Mouse (Mus musculus) CH12.LX (cell line): ENCODE measurements around the gene Gm21970. TPM values are rescaled to one million over a fixed set of nuclear protein-coding genes. Genes with fewer than 3 reads are reported as not detected.

Experiments
- DNase-seq: peaks from one replicate; pipeline ENCODE4 v3.0.0-alpha.2; 2013; ENCODE audit errors: extremely low read depth
- H3K27ac ChIP-seq: 2 replicates; pipeline ENCODE4 v1.5.1; 2012; ENCODE audit warnings: low read depth, mild to moderate bottlenecking, control low read depth, moderate library complexity; ENCODE audit not compliant: insufficient read depth
- H3K27me3 ChIP-seq: replicated peaks from 2 replicates; pipeline ENCODE3; 2012; ENCODE audit warnings: inconsistent platforms
- H3K36me3 ChIP-seq, 2 experiments: replicated peaks in 1 of 2; 2 replicates each; pipeline versions ENCODE3 to v1.6.1; 2012; ENCODE audit warnings: inconsistent platforms in 1 of 2, low read length in 1 of 2, mild to moderate bottlenecking in 1 of 2, mixed read lengths in 1 of 2, moderate library complexity in 1 of 2; ENCODE audit not compliant: control insufficient read depth in 1 of 2, insufficient read depth in 1 of 2
- H3K4me1 ChIP-seq, 2 experiments: 2 replicates each; pipeline ENCODE4 v1.6.1; 2012; ENCODE audit warnings: inconsistent platforms in 1 of 2, moderate library complexity in 1 of 2; ENCODE audit not compliant: insufficient read depth in 2 of 2, control insufficient read depth in 1 of 2
- H3K4me2 ChIP-seq: 2 replicates; pipeline ENCODE4 v1.6.1; 2012; ENCODE audit warnings: low read depth, mild to moderate bottlenecking, control low read depth; ENCODE audit not compliant: poor library complexity, insufficient read depth, severe bottlenecking
- H3K4me3 ChIP-seq, 3 experiments: fragments of 150-350 bp in 1 of 3; sonication (generic) in 1 of 3; replicated peaks in 1 of 3; 2 replicates each; pipeline versions ENCODE3 to v1.5.1; 2011 to 2012; ENCODE audit warnings: low read depth in 2 of 3, low read length in 2 of 3, mild to moderate bottlenecking in 2 of 3, moderate library complexity in 2 of 3, control low read depth in 1 of 3, improper control_type of control experiment in 1 of 3, inconsistent platforms in 1 of 3, mixed read lengths in 1 of 3; ENCODE audit not compliant: poor library complexity in 1 of 3
- H3K79me2 ChIP-seq: replicated peaks from 2 replicates; pipeline ENCODE4 v1.6.1; 2012; ENCODE audit warnings: mild to moderate bottlenecking, moderate library complexity; ENCODE audit not compliant: control insufficient read depth, poor library complexity, insufficient read depth, severe bottlenecking; ENCODE audit errors: extremely low read depth
- H3K9ac ChIP-seq: 2 replicates; pipeline ENCODE4 v1.6.1; 2012; ENCODE audit warnings: low read depth, mild to moderate bottlenecking, control low read depth, moderate library complexity; ENCODE audit not compliant: insufficient read depth
- H3K9me3 ChIP-seq: replicated peaks from 2 replicates; pipeline ENCODE3; 2012; ENCODE audit warnings: low read length, inconsistent platforms, mixed read lengths
- BHLHE40 ChIP-seq: IDR thresholded peaks from 2 replicates; pipeline ENCODE4 v1.6.1; 2011; ENCODE audit warnings: mild to moderate bottlenecking, low read depth, low read length, improper control_type of control experiment
- CHD1 ChIP-seq: IDR thresholded peaks from 2 replicates; pipeline ENCODE4 v1.6.1; 2012; ENCODE audit warnings: low read depth, low read length, improper control_type of control experiment, inconsistent platforms
- CTCF ChIP-seq, 2 experiments: IDR thresholded peaks in 1 of 2; conservative IDR thresholded peaks in 1 of 2; 2 replicates each; pipeline ENCODE4 v1.5.1; 2011 to 2012; ENCODE audit warnings: low read depth in 2 of 2, low read length in 2 of 2, improper control_type of control experiment in 1 of 2, inconsistent platforms in 1 of 2, mild to moderate bottlenecking in 1 of 2, moderate library complexity in 1 of 2
- EP300 ChIP-seq: IDR thresholded peaks from 2 replicates; pipeline ENCODE4 v1.6.1; 2011; ENCODE audit warnings: low read length, improper control_type of control experiment
- ETS1 ChIP-seq: conservative IDR thresholded peaks from 2 replicates; pipeline ENCODE4 v1.6.1; 2012; ENCODE audit warnings: low read depth, mild to moderate bottlenecking, inconsistent platforms, low read length, improper control_type of control experiment, moderate library complexity
- IRF4 ChIP-seq: IDR thresholded peaks from 2 replicates; pipeline ENCODE4 v1.6.1; 2014; ENCODE audit warnings: low read depth, mild to moderate bottlenecking, inconsistent platforms, low read length, improper control_type of control experiment
- JUND ChIP-seq: conservative IDR thresholded peaks from 2 replicates; pipeline ENCODE4 v1.6.1; 2011; ENCODE audit warnings: low read depth, low read length, improper control_type of control experiment
- MAFK ChIP-seq: IDR thresholded peaks from 2 replicates; pipeline ENCODE4 v1.6.1; 2011; ENCODE audit warnings: low read length, improper control_type of control experiment; ENCODE audit not compliant: insufficient replicate concordance
- MAX ChIP-seq: IDR thresholded peaks from 2 replicates; pipeline ENCODE4 v1.6.1; 2011; ENCODE audit warnings: low read length, improper control_type of control experiment
- MEF2A ChIP-seq: IDR thresholded peaks from 2 replicates; pipeline ENCODE4 v1.6.1; 2014; ENCODE audit warnings: low read depth, mild to moderate bottlenecking, inconsistent platforms, low read length, improper control_type of control experiment, borderline replicate concordance
- MYC ChIP-seq: IDR thresholded peaks from 2 replicates; pipeline ENCODE4 v1.6.1; 2011; ENCODE audit warnings: low read depth, mild to moderate bottlenecking, improper control_type of control experiment, low read length
- NELFE ChIP-seq: IDR thresholded peaks from 2 replicates; pipeline ENCODE4 v1.6.1; 2011; ENCODE audit warnings: low read depth, low read length, improper control_type of control experiment
- PAX5 ChIP-seq: IDR thresholded peaks from 2 replicates; pipeline ENCODE4 v1.6.1; 2012; ENCODE audit warnings: low read length, inconsistent platforms, mixed read lengths
- SIN3A ChIP-seq: IDR thresholded peaks from 2 replicates; pipeline ENCODE4 v1.6.1; 2012; ENCODE audit warnings: low read length, improper control_type of control experiment, inconsistent platforms
- SMC3 ChIP-seq: IDR thresholded peaks from 2 replicates; pipeline ENCODE4 v1.6.1; 2011; ENCODE audit warnings: low read depth, low read length, improper control_type of control experiment
- TBP ChIP-seq: conservative IDR thresholded peaks from 2 replicates; pipeline ENCODE4 v1.6.1; 2011; ENCODE audit warnings: low read depth, low read length, improper control_type of control experiment
- ZKSCAN1 ChIP-seq: IDR thresholded peaks from 2 replicates; pipeline ENCODE4 v1.6.1; 2012; ENCODE audit warnings: low read depth, inconsistent platforms, low read length, improper control_type of control experiment, borderline replicate concordance
- ZMIZ1 ChIP-seq: IDR thresholded peaks from 2 replicates; pipeline ENCODE4 v1.6.1; 2012; ENCODE audit warnings: low read depth, mild to moderate bottlenecking, inconsistent platforms, low read length, improper control_type of control experiment
- ZNF384 ChIP-seq: IDR thresholded peaks from 2 replicates; pipeline ENCODE4 v1.6.1; 2012; ENCODE audit warnings: low read depth, low read length, improper control_type of control experiment, inconsistent platforms
- dilution Hi-C: fragments of 300-500 bp; cut with MboI; formaldehyde crosslinking; loops from 2 replicates; pipeline ENCODE4 v1.14.3; 2020; ENCODE audit warnings: low sequenced_read_pairs; ENCODE audit not compliant: extremely low pct_unique_long_range_greater_than_20kb, extremely low pct_ligation_motif_present
- in situ Hi-C: fragments of 300-500 bp; cut with MboI; formaldehyde crosslinking; loops from 3 replicates; pipeline ENCODE4 v1.14.3; 2019; ENCODE audit warnings: low sequenced_read_pairs, low pct_ligation_motif_present, low pct_unique_long_range_greater_than_20kb, mixed read lengths
- polyA plus RNA-seq: library from polyadenylated mRNA; unstranded; fragments of >175 nt; gene quantifications from 2 replicates; pipeline ENCODE4 v1.2.1, GENCODE M21; 2012; ENCODE audit warnings: low read depth; ENCODE audit not compliant: insufficient read length
- total RNA-seq, 2 experiments: library from RNA; depleted of rRNA; stranded (reverse); fragments of 300-350 nt in 1 of 2; fragments of >200 nt in 1 of 2; gene quantifications; 2 replicates each; pipeline ENCODE4 v1.2.3; 2012 to 2014

The Gm21970 gene
- total and polyA plus RNA-seq, 3 experiments, result not detected

- TF ChIP-seq ZMIZ1 (no peak), ZNF384 (no peak), MEF2A (peak; percentile 81), IRF4 (peak; percentile 87), CTCF (conservative IDR thresholded peaks at IDR 0.05 in 1 of 2, IDR thresholded peaks at IDR 0.05 in 1 of 2; ENCODE audit: low read depth in 2 of 2, low read length in 2 of 2) (no peak), MAX (peak; percentile 73), SIN3A (peak; percentile 52; the same call in 1 of the 2 replicates), PAX5 (no peak), JUND (0 out of 2 replicates have a peak, but pooled peaks have one; percentile 45), MYC (peak; percentile 26; the same call in 1 of the 2 replicates), BHLHE40 (peak; percentile 81), SMC3 (peak; percentile 9; the same call in 1 of the 2 replicates), TBP (peak; percentile 77), NELFE (0 out of 2 replicates have a peak, but pooled peaks have one; percentile 42), EP300 (peak; percentile 72), ETS1 (peak; percentile 68)
Measured at GRCm38 (mm10) chr16:91355160-91355559, 36.4 kb upstream of the Gm21970 start (continued).

DNA sequence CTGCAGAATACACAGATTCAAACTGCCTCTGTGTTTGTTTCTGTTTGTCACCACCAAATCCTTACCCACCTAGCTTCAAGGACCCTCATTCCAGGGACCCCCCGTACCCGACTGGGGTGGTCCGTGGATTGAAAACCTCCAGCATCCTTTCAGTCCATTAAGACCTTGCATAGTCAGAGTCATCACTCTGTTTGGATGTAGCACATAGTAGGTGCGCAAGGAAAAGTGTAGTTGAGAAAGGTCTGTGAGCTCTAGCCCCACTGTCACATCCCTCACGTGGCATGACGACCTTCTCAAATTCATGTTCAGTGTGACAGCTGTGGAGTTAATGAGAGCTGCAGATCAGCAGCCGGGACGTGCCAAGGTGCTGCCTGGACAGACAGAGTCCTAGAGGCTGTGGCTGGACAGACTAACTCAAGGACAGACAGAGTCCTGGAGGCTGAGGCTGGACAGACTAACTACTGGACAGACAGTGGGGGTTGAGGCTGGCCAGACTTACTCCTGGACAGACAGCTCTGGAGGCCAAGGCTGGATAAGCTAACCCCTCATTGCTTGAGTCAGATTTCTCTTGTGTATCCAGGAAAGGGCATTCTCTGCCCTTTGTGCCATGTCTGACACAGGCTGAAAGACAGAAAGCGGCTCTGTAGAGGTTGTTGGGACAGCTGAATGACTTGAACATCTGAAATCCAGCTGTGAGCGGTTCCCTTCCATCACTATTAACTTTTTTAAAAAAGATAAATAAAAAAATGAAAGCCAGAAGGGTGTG, 34.6 kb upstream of the Gm21970 start:
- TF ChIP-seq CTCF (conservative IDR thresholded peaks at IDR 0.05 in 1 of 2, IDR thresholded peaks at IDR 0.05 in 1 of 2; ENCODE audit: low read depth in 2 of 2, low read length in 2 of 2) (no peak), MAFK (no peak), JUND (no peak), CHD1 (no peak), ETS1 (no peak), TBP (no peak), BHLHE40 (no peak), ZKSCAN1 (peak; percentile 72)
- no peaks in the 10 kb centered on the region for H3K36me3 ChIP-seq
- in situ Hi-C loops, result loop anchor here (25.0 kb wide), 2 partner anchors 555 to 930 kb away; partner anchors contain the start of gene Kcne2
- dilution Hi-C loops, result no loop called here
- no peaks in the 10 kb centered on the region for H3K79me2 ChIP-seq
- H3K4me1 ChIP-seq, result peaks cover 18 to 39% of the 10 kb centered on the region in 2 experiments
- no peak overlapping the region for H3K4me2 ChIP-seq
- DNase-seq, result no peak
- no peak overlapping the region for H3K4me3 ChIP-seq
- H3K9me3 ChIP-seq, result no peaks in the 10 kb centered on the region
- no peak overlapping the region for H3K27ac ChIP-seq
- H3K9ac ChIP-seq, result no peak overlapping the region
- H3K27me3 ChIP-seq, result peaks cover 20% of the 10 kb centered on the region
